Mouse (Mus musculus): ENCODE measurements around the gene Large1. TPM values are rescaled to one million over a fixed set of nuclear protein-coding genes. Genes with fewer than 3 reads are reported as not detected.

Gene Large1
- polyA plus RNA-seq, 1 experiment from 2014 or later = 11.7 TPM

- Histone ChIP-seq H3K4me3 (no peak overlapping the region), H3K4me2 (replicated peaks) (no peak overlapping the region), H3K36me3 (peaks cover 15% of the 10 kb centered on the region; the same call in 1 of the 2 replicates), H3K9me3 (no peaks in the 10 kb centered on the region), H3K9ac (replicated peaks) (no peak overlapping the region), H3K4me1 (no peaks in the 10 kb centered on the region), H3K27ac (replicated peaks) (no peak overlapping the region), H3K27me3 (no peaks in the 10 kb centered on the region)
- no peak for ATAC-seq (ENCODE audit: low FRiP score, low read depth)
- 90% methylated on average over 5 of the region's 5 CpGs for WGBS
These were observed 535.5 kb downstream of the Large1 start for GRCm38 (mm10) chr8:72817655-72818349.

GRCm38 (mm10) chr8:72816679-72817078 is 536.7 kb downstream of the Large1 start:
- H3K27ac ChIP-seq (replicated peaks) = no peak overlapping the region
- no peak for ATAC-seq (ENCODE audit: low FRiP score, low read depth)
- H3K4me1 ChIP-seq = no peaks in the 10 kb centered on the region
- no peak overlapping the region for H3K4me3 ChIP-seq
- H3K9me3 ChIP-seq = no peaks in the 10 kb centered on the region
- no peaks in the 10 kb centered on the region for H3K27me3 ChIP-seq
- H3K36me3 ChIP-seq = peaks cover 15% of the 10 kb centered on the region; the same call in 1 of the 2 replicates
- H3K4me2 ChIP-seq (replicated peaks) = no peak overlapping the region
- H3K9ac ChIP-seq (replicated peaks) = no peak overlapping the region

DNA sequence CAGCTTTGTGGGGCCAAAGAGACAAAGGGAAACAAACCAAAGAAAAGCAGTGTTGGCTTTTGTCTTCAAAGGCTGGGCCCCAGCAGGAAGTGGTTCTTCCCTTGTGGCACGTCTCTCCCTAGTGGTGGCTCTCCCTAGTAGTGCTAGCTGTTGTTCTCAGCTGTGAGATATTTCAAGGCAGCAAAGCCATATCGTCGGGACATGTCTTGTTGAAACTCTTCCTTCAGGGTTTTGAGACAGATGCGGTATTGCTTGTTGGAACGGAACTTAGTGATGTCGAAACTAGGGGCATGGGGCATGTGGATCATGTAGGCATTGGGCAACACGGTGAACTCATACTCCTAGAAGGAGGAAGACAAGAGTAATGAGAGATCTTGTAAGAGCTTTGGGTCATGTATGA is 537.7 kb downstream of the Large1 start:
- Histone ChIP-seq H3K27me3 (no peaks in the 10 kb centered on the region), H3K36me3 (peaks cover 15% of the 10 kb centered on the region; the same call in 1 of the 2 replicates), H3K4me2 (replicated peaks) (no peak overlapping the region), H3K9me3 (no peaks in the 10 kb centered on the region), H3K4me1 (no peaks in the 10 kb centered on the region), H3K27ac (replicated peaks) (no peak overlapping the region), H3K4me3 (no peak overlapping the region), H3K9ac (replicated peaks) (no peak overlapping the region)
- ATAC-seq (ENCODE audit: low FRiP score, low read depth) = no peak
- 85% methylated on average over 7 of the region's 7 CpGs for WGBS

DNA sequence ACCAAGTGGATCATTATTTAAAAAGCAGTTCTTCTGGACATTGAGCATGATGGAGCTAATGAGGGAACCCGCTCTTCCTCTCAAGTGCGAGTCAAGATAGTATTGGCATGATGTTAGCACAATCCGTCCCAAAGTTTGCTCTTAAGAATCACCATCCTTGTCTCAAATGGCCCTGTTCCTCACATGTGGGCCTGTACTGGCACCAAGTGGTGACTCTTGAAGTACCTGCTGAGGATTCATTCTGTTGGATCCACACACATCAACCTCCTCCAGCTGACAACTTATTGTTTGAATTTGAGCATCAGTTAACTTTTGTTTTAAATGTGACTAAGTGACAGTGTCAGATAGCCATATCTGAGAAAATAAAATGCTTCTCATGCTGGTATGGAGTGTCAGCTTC is 540.6 kb downstream of the Large1 start:
- Histone ChIP-seq H3K4me2 (replicated peaks) (no peak overlapping the region), H3K27ac (replicated peaks) (no peak overlapping the region), H3K36me3 (peaks cover 12% of the 10 kb centered on the region; the same call in 1 of the 2 replicates), H3K9me3 (no peaks in the 10 kb centered on the region), H3K9ac (replicated peaks) (no peak overlapping the region), H3K4me1 (no peaks in the 10 kb centered on the region), H3K27me3 (no peaks in the 10 kb centered on the region), H3K4me3 (no peak overlapping the region)
- 92% methylated on average over 3 of the region's 3 CpGs for WGBS
- ATAC-seq (ENCODE audit: low FRiP score, low read depth) = no peak

- H3K27me3 ChIP-seq = no peaks in the 10 kb centered on the region
- no peaks in the 10 kb centered on the region for H3K9me3 ChIP-seq
- H3K4me1 ChIP-seq = no peaks in the 10 kb centered on the region
- no peak overlapping the region for H3K9ac ChIP-seq (replicated peaks)
- H3K36me3 ChIP-seq = no peaks in the 10 kb centered on the region
- H3K4me2 ChIP-seq (replicated peaks) = no peak overlapping the region
- H3K27ac ChIP-seq (replicated peaks) = no peak overlapping the region
- WGBS = 84% methylated on average over 2 of the region's 2 CpGs
- no peak overlapping the region for H3K4me3 ChIP-seq
- ATAC-seq (ENCODE audit: low FRiP score, low read depth) = no peak
These were observed 551.8 kb downstream of the Large1 start for GRCm38 (mm10) chr8:72801583-72801982.

- H3K9me3 ChIP-seq = no peaks in the 10 kb centered on the region
- no peaks in the 10 kb centered on the region for H3K27me3 ChIP-seq
- WGBS = 96% methylated on average over 4 of the region's 4 CpGs
- H3K36me3 ChIP-seq = no peaks in the 10 kb centered on the region
- no peak overlapping the region for H3K27ac ChIP-seq (replicated peaks)
- ATAC-seq (ENCODE audit: low FRiP score, low read depth) = no peak
- H3K4me3 ChIP-seq = no peak overlapping the region
- H3K4me2 ChIP-seq (replicated peaks) = no peak overlapping the region
- H3K9ac ChIP-seq (replicated peaks) = no peak overlapping the region
- H3K4me1 ChIP-seq = no peaks in the 10 kb centered on the region
These were observed 572.7 kb downstream of the Large1 start for GRCm38 (mm10) chr8:72780644-72781043.

DNA sequence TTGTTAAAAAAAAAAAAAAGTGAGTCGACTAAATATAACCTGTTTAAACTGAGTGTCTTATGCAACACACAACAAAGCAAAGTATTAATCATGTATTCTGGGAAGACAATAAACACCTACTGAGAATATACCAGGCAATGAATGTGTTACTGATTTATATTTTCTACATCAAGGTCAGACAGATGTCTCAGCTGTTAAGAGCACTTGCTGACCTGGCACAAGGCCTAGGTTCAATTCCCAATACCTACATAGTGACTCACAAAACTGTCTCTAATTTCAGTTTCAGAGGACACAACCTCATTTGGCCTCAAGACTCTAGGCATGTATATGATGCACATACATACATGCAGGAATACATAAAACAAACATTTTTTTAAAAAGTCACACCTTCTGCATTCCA is 575.5 kb downstream of the Large1 start:
- Histone ChIP-seq H3K27ac (replicated peaks) (no peak overlapping the region), H3K9ac (replicated peaks) (no peak overlapping the region), H3K36me3 (no peaks in the 10 kb centered on the region), H3K9me3 (no peaks in the 10 kb centered on the region), H3K27me3 (no peaks in the 10 kb centered on the region), H3K4me1 (no peaks in the 10 kb centered on the region), H3K4me2 (replicated peaks) (no peak overlapping the region), H3K4me3 (no peak overlapping the region)
- WGBS = 81% methylated on average over 1 of the region's 1 CpGs
- ATAC-seq (ENCODE audit: low FRiP score, low read depth) = no peak

GRCm38 (mm10) chr8:72766777-72767176 is 586.6 kb downstream of the Large1 start:
- no peaks in the 10 kb centered on the region for H3K36me3 ChIP-seq
- no peak overlapping the region for H3K27ac ChIP-seq (replicated peaks)
- peak; percentile 86 for ATAC-seq (ENCODE audit: low FRiP score, low read depth)
- H3K4me2 ChIP-seq (replicated peaks) = no peak overlapping the region
- 33% methylated on average over 7 of the region's 7 CpGs for WGBS
- H3K9ac ChIP-seq (replicated peaks) = no peak overlapping the region
- peaks cover 38% of the 10 kb centered on the region for H3K27me3 ChIP-seq
- H3K9me3 ChIP-seq = no peaks in the 10 kb centered on the region
- H3K4me1 ChIP-seq = no peaks in the 10 kb centered on the region
- no peak overlapping the region for H3K4me3 ChIP-seq

GRCm38 (mm10) chr8:72765696-72766095 is 587.6 kb downstream of the Large1 start:
- Histone ChIP-seq H3K27ac (replicated peaks) (no peak overlapping the region), H3K36me3 (no peaks in the 10 kb centered on the region), H3K4me1 (no peaks in the 10 kb centered on the region), H3K9me3 (no peaks in the 10 kb centered on the region), H3K9ac (replicated peaks) (no peak overlapping the region), H3K4me2 (replicated peaks) (no peak overlapping the region), H3K4me3 (no peak overlapping the region), H3K27me3 (peaks cover 39% of the 10 kb centered on the region)
- 62% methylated on average over 4 of the region's 4 CpGs for WGBS
- ATAC-seq (ENCODE audit: low FRiP score, low read depth) = no peak; the same call in 1 of the 2 replicates

Small RNAs within 50 kb of the gene (microRNA-seq; reads per million reads assigned to microRNA genes)
- gene Mir28b = 0.93 reads per million

Measured in midbrain, embryonic 12.5 days (tissue).